Mouse (Mus musculus): ENCODE measurements around the gene Slc8a3. TPM values are rescaled to one million over a fixed set of nuclear protein-coding genes. Genes with fewer than 3 reads are reported as not detected.

Slc8a3 gene
- polyA plus RNA-seq, 1 experiment from 2014 or later: 0.42 TPM

DNA sequence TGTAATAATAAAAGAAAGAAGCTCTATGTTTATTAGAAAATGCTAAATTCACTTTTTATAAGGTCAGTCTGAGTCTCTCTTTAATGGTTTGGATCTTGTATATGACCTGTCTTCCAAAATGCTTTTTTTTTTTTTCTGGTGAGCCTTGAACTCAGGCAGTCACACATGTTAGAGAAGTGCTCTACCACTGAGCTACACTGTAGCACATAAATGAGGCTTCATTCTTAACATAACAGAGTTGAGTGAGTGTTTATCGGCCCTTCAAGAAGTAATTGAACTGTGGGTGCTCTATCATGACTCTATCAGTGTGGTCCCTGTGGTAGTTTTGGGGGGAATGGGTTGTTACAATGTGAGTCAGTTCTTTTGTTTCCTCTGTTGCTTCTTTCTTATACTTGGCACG, 139.0 kb downstream of the Slc8a3 start:
- WGBS: 83% methylated on average over 2 of the region's 2 CpGs
- H3K9me3 ChIP-seq (ENCODE audit: control insufficient read depth, low read length): no peaks in the 10 kb centered on the region
- no peak overlapping the region for H3K27ac ChIP-seq (ENCODE audit: low read length)
- no peaks in the 10 kb centered on the region for H3K4me1 ChIP-seq (ENCODE audit: control insufficient read depth, insufficient read depth, low read length)
- no peak overlapping the region for H3K4me3 ChIP-seq (ENCODE audit: low read length)
- no peak overlapping the region for H3K4me2 ChIP-seq (ENCODE audit: low read depth, low read length)
- ATAC-seq: no peak
- H3K36me3 ChIP-seq (ENCODE audit: control insufficient read depth, insufficient read depth, low read length): no peaks in the 10 kb centered on the region
- no peaks in the 10 kb centered on the region for H3K27me3 ChIP-seq (replicated peaks; ENCODE audit: control insufficient read depth, insufficient read depth, low read length)
- no peak overlapping the region for H3K9ac ChIP-seq (ENCODE audit: low read depth, low read length)

DNA sequence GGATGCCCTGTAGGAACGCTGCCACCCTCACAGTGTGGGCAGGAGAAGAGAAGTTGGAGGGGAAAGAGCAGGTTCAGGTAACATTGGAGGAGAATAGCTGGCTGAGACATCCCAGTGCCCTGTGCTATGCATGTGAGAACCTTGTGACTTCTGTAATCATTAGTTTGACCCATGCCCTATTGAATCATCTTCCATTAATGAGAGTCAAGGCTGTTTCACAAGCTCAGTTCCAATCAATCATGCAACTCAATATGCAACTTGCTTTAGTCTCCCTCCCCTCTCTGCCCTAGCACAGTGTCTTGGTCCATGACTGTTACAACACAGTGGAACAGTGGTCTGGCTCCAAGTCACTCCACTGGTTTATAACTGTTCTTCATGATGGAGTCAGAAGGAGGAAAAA, 143.3 kb downstream of the Slc8a3 start:
- Histone ChIP-seq H3K27me3 (replicated peaks; ENCODE audit: control insufficient read depth, insufficient read depth, low read length) (no peaks in the 10 kb centered on the region), H3K4me2 (ENCODE audit: low read depth, low read length) (no peak overlapping the region), H3K4me1 (ENCODE audit: control insufficient read depth, insufficient read depth, low read length) (no peaks in the 10 kb centered on the region), H3K9me3 (ENCODE audit: control insufficient read depth, low read length) (no peaks in the 10 kb centered on the region), H3K27ac (ENCODE audit: low read length) (no peak overlapping the region), H3K9ac (ENCODE audit: low read depth, low read length) (no peak overlapping the region), H3K36me3 (ENCODE audit: control insufficient read depth, insufficient read depth, low read length) (no peaks in the 10 kb centered on the region), H3K4me3 (ENCODE audit: low read length) (no peak overlapping the region)
- 76% methylated on average over 1 of the region's 1 CpGs for WGBS
- ATAC-seq: no peak; the same call in 1 of the 2 replicates

DNA sequence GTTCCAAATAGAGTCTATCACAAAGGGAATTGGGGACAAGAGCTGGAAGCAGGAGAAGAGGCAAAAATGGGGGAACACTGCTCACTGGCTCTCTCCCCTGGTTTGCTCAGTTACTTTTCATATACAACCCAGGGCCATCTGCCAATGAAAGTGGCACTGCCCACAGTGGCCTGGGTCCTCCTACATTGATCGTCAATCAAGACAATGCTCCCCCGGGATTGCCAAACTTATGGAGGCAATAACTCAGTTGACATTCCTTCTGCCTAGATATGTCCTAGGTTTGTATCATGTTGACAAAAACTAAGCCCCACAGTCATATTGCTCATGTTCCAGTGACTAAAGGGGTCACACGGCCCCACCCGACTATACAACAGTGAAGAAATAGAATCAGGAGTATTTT, 144.0 kb downstream of the Slc8a3 start:
- Histone ChIP-seq H3K9me3 (ENCODE audit: control insufficient read depth, low read length) (no peaks in the 10 kb centered on the region), H3K27me3 (replicated peaks; ENCODE audit: control insufficient read depth, insufficient read depth, low read length) (no peaks in the 10 kb centered on the region), H3K9ac (ENCODE audit: low read depth, low read length) (no peak overlapping the region), H3K4me2 (ENCODE audit: low read depth, low read length) (no peak overlapping the region), H3K4me1 (ENCODE audit: control insufficient read depth, insufficient read depth, low read length) (no peaks in the 10 kb centered on the region), H3K4me3 (ENCODE audit: low read length) (no peak overlapping the region), H3K36me3 (ENCODE audit: control insufficient read depth, insufficient read depth, low read length) (no peaks in the 10 kb centered on the region), H3K27ac (ENCODE audit: low read length) (no peak overlapping the region)
- no peak for ATAC-seq
- WGBS: 93% methylated on average over 4 of the region's 4 CpGs

DNA sequence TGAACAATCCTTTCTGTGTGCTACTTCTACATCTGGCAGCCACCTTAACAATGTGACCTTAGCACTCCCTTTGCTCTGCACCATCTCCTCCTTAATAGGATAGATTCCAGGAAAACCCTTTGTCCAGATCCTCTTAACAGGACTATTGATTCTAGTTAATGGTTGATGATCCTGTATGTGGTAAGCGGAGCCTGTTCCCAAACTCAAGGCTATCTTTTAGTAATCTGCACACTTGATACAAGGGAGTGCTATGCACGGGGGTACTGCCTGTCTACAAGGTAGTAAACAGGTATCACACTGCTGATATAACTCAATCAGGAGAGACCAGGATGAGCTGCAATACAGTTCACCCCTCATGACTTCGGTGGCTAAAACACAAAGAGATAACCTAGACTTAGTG, 144.6 kb downstream of the Slc8a3 start:
- peak; percentile 16; the same call in 1 of the 2 replicates for ATAC-seq
- WGBS: 58% methylated on average over 3 of the region's 3 CpGs
- no peaks in the 10 kb centered on the region for H3K36me3 ChIP-seq (ENCODE audit: control insufficient read depth, insufficient read depth, low read length)
- H3K4me2 ChIP-seq (ENCODE audit: low read depth, low read length): no peak overlapping the region
- no peaks in the 10 kb centered on the region for H3K4me1 ChIP-seq (ENCODE audit: control insufficient read depth, insufficient read depth, low read length)
- H3K27ac ChIP-seq (ENCODE audit: low read length): no peak overlapping the region
- H3K9ac ChIP-seq (ENCODE audit: low read depth, low read length): no peak overlapping the region
- H3K9me3 ChIP-seq (ENCODE audit: control insufficient read depth, low read length): no peaks in the 10 kb centered on the region
- H3K4me3 ChIP-seq (ENCODE audit: low read length): no peak overlapping the region
- H3K27me3 ChIP-seq (replicated peaks; ENCODE audit: control insufficient read depth, insufficient read depth, low read length): no peaks in the 10 kb centered on the region

DNA sequence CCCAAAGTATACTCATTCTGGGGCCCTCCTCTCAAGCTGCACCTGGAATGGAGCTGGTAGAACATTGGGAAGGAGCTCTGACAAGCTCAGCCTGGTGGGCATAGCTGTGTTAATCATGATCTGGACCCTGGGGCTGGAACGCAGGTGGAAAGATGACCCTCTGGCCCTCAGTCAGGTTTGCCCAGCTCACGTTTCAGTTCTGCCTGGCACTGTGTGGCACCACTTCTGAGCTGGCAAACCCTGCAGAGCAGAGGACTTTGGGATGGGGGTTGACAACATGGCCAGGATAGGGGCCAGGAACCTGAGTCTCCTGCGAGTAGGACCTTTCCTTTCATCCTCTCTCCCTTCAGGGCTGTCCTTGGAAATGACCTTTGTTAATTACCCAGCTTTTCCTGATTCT, 146.3 kb downstream of the Slc8a3 start:
- 80% methylated on average over 3 of the region's 3 CpGs for WGBS
- no peaks in the 10 kb centered on the region for H3K27me3 ChIP-seq (replicated peaks; ENCODE audit: control insufficient read depth, insufficient read depth, low read length)
- no peaks in the 10 kb centered on the region for H3K36me3 ChIP-seq (ENCODE audit: control insufficient read depth, insufficient read depth, low read length)
- H3K4me2 ChIP-seq (ENCODE audit: low read depth, low read length): no peak overlapping the region
- H3K4me1 ChIP-seq (ENCODE audit: control insufficient read depth, insufficient read depth, low read length): no peaks in the 10 kb centered on the region
- no peak for ATAC-seq
- no peak overlapping the region for H3K27ac ChIP-seq (ENCODE audit: low read length)
- H3K9ac ChIP-seq (ENCODE audit: low read depth, low read length): no peak overlapping the region
- H3K9me3 ChIP-seq (ENCODE audit: control insufficient read depth, low read length): no peaks in the 10 kb centered on the region
- H3K4me3 ChIP-seq (ENCODE audit: low read length): no peak overlapping the region

DNA sequence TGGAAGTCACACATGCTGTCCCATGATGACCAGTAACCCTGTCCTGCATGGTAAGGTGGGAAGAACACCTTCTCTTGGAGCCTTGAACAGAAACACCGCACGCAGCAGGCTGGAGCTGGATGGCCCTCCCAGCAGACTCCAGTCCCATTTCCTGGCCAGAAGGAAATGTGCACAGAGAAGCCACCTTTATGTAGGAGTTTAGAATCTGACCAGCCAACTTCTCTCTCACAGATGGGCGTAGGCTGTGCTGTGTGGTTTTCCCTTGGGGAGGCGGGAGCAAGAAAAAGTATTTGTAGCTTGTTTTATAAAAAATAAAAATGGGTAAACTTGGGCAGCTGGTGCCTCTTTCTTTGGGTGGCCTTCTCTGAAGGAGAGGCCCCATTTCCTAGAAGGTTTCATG, 146.9 kb downstream of the Slc8a3 start:
- Histone ChIP-seq H3K9ac (ENCODE audit: low read depth, low read length) (no peak overlapping the region), H3K27ac (ENCODE audit: low read length) (no peak overlapping the region), H3K4me1 (ENCODE audit: control insufficient read depth, insufficient read depth, low read length) (no peaks in the 10 kb centered on the region), H3K9me3 (ENCODE audit: control insufficient read depth, low read length) (no peaks in the 10 kb centered on the region), H3K36me3 (ENCODE audit: control insufficient read depth, insufficient read depth, low read length) (no peaks in the 10 kb centered on the region), H3K27me3 (replicated peaks; ENCODE audit: control insufficient read depth, insufficient read depth, low read length) (no peaks in the 10 kb centered on the region), H3K4me3 (ENCODE audit: low read length) (no peak overlapping the region), H3K4me2 (ENCODE audit: low read depth, low read length) (no peak overlapping the region)
- no peak for ATAC-seq
- 91% methylated on average over 4 of the region's 4 CpGs for WGBS

DNA sequence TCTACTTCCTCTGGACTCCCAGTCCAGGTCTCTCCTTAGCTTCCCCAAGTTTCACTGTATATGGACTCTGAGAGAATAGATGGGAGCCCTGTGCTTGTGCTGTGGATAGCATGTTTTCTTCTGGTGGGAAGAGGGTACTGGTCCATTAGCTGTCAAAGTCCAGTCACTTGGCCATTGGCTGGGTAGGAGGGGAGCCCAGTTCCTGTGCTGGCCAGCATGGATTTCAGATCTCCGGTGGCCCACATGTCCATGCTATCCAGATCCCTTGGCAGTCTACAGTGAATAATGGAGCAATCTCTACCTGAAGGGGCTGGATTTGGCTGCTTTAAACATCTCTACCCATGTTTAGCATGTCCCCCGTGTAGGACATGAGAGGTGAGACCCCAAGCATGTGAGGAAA, 148.0 kb downstream of the Slc8a3 start:
- H3K9me3 ChIP-seq (ENCODE audit: control insufficient read depth, low read length): no peaks in the 10 kb centered on the region
- no peak overlapping the region for H3K27ac ChIP-seq (ENCODE audit: low read length)
- no peak for ATAC-seq
- H3K4me3 ChIP-seq (ENCODE audit: low read length): no peak overlapping the region
- H3K27me3 ChIP-seq (replicated peaks; ENCODE audit: control insufficient read depth, insufficient read depth, low read length): no peaks in the 10 kb centered on the region
- H3K9ac ChIP-seq (ENCODE audit: low read depth, low read length): no peak overlapping the region
- 77% methylated on average over 2 of the region's 2 CpGs for WGBS
- no peaks in the 10 kb centered on the region for H3K36me3 ChIP-seq (ENCODE audit: control insufficient read depth, insufficient read depth, low read length)
- H3K4me2 ChIP-seq (ENCODE audit: low read depth, low read length): no peak overlapping the region
- H3K4me1 ChIP-seq (ENCODE audit: control insufficient read depth, insufficient read depth, low read length): no peaks in the 10 kb centered on the region

DNA sequence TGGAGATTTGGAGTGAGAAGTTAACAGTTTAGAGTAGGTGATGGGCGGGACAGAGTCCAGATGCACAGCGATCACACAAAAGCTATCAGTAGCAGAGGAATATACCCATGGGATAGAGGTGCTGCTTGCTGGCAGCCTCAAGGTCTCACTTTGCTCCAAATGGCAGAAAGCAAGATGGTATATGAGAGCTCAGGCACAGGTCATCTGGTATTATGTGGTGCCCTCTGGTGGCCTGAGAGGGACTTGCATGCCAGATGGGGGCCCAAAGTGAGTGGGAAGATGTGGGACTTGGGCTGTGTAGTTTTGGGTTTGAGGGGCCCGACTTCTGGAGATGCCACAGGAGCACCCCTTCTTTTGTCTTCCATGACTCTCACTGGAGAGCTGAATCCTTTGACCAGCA, 150.9 kb downstream of the Slc8a3 start:
- H3K4me1 ChIP-seq (ENCODE audit: control insufficient read depth, insufficient read depth, low read length): no peaks in the 10 kb centered on the region
- no peak overlapping the region for H3K9ac ChIP-seq (ENCODE audit: low read depth, low read length)
- H3K9me3 ChIP-seq (ENCODE audit: control insufficient read depth, low read length): no peaks in the 10 kb centered on the region
- H3K36me3 ChIP-seq (ENCODE audit: control insufficient read depth, insufficient read depth, low read length): no peaks in the 10 kb centered on the region
- 56% methylated on average over 3 of the region's 3 CpGs for WGBS
- H3K4me3 ChIP-seq (ENCODE audit: low read length): no peak overlapping the region
- H3K4me2 ChIP-seq (ENCODE audit: low read depth, low read length): no peak overlapping the region
- no peak overlapping the region for H3K27ac ChIP-seq (ENCODE audit: low read length)
- peak; percentile 36; the same call in 1 of the 2 replicates for ATAC-seq
- H3K27me3 ChIP-seq (replicated peaks; ENCODE audit: control insufficient read depth, insufficient read depth, low read length): no peaks in the 10 kb centered on the region

DNA sequence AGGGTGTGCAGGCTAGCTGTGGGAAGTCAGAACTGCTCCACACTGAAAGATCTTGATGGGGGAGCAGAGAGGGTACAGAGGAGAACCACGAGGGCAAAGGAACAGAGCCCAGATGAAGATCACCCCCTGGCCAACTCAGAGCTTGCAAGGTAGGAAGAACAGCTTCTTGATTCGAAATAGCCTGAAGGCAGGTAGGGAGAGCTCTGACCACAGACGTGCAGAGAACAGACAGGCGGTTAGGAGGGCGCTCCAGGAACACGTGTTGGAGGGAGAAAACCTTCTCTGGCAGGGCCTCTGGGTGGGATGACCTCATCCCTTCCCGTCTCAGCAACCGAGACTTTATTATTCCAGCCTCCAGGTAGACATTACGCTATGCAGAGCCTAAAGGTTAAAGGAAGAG, 157.7 kb downstream of the Slc8a3 start:
- WGBS: 36% methylated on average over 9 of the region's 9 CpGs
- no peaks in the 10 kb centered on the region for H3K4me1 ChIP-seq (ENCODE audit: control insufficient read depth, insufficient read depth, low read length)
- H3K27me3 ChIP-seq (replicated peaks; ENCODE audit: control insufficient read depth, insufficient read depth, low read length): no peaks in the 10 kb centered on the region
- H3K9me3 ChIP-seq (ENCODE audit: control insufficient read depth, low read length): no peaks in the 10 kb centered on the region
- no peaks in the 10 kb centered on the region for H3K36me3 ChIP-seq (ENCODE audit: control insufficient read depth, insufficient read depth, low read length)
- H3K27ac ChIP-seq (ENCODE audit: low read length): no peak overlapping the region
- H3K4me3 ChIP-seq (ENCODE audit: low read length): no peak overlapping the region
- no peak overlapping the region for H3K9ac ChIP-seq (ENCODE audit: low read depth, low read length)
- no peak for ATAC-seq
- H3K4me2 ChIP-seq (ENCODE audit: low read depth, low read length): no peak overlapping the region

DNA sequence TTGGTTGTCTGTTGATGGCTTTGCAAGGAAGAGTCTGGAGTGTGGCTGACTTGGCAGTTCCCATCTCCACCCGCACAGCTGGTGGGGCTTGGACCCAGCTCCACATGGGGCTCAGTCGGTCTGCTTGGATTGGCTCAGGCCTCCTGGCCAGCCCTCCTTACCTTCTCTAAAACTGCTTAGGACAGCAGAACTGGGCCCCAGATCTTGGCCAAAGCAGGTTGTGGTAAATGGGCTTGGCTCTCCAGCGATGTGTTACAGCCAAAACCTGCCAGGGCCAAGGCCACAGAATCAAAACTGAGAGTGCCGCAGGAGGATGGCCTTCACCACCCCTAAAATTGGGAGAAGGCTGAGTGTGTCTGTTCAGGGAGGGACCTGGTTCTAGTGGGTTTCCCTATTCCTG, 159.1 kb downstream of the Slc8a3 start:
- WGBS: 93% methylated on average over 4 of the region's 4 CpGs
- no peaks in the 10 kb centered on the region for H3K27me3 ChIP-seq (replicated peaks; ENCODE audit: control insufficient read depth, insufficient read depth, low read length)

More for the DNA sequence above, 159.1 kb downstream of the Slc8a3 start:
- Histone ChIP-seq H3K9me3 (ENCODE audit: control insufficient read depth, low read length) (no peaks in the 10 kb centered on the region), H3K4me3 (ENCODE audit: low read length) (no peak overlapping the region), H3K9ac (ENCODE audit: low read depth, low read length) (no peak overlapping the region), H3K4me2 (ENCODE audit: low read depth, low read length) (no peak overlapping the region), H3K36me3 (ENCODE audit: control insufficient read depth, insufficient read depth, low read length) (no peaks in the 10 kb centered on the region), H3K27ac (ENCODE audit: low read length) (no peak overlapping the region), H3K4me1 (ENCODE audit: control insufficient read depth, insufficient read depth, low read length) (no peaks in the 10 kb centered on the region)
- ATAC-seq: no peak
